In the genomic region with DNA sequence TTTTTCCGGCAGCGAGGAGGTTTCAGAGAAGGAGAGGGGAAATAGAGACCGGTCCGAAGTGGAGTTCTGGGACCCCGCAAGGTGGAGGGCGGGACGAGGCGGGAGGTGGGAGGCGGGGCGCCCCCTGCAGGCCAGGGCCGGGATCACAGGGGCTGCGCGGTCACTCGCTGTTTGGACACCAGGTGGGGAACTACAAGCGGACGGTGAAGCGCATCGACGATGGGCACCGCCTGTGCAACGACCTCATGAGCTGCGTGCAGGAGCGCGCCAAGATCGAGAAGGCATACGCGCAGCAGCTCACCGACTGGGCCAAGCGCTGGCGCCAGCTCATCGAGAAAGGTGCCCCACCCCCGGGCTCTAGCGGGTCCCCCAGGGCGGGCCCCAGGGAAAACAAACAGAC, we compare ENCODE assay signal across 9 mouse cellular contexts. TPM values are rescaled to one million over a fixed set of nuclear protein-coding genes. Genes with fewer than 3 reads are reported as not detected.
DNase-seq lines count a peak whose midpoint lies in the region; ATAC-seq and TF ChIP-seq lines count a peak whose summit lies in the region.
"Had no signal": no experiment of that assay in that cellular context is flagged by ENCODE, and none has a peak within 500 bp of the region (broad histone marks: within the 10 kb centered on the region; RNA-seq: fewer than 3 reads in every experiment).

No protein-coding gene starts in this region.

- ATAC-seq in embryonic facial prominence, embryonic 14.5 days (ENCODE audit: low read depth): peak; percentile 62
- ATAC-seq in limb, embryonic 15.5 days (ENCODE audit: insufficient number of reproducible peaks, low FRiP score, low TSS enrichment, low read depth): no peak
- no peak for ATAC-seq in midbrain, embryonic 15.5 days (replicated peaks)

- WGBS in embryonic facial prominence, embryonic 14.5 days: 1% methylated on average over 34 of the region's 34 CpGs
- WGBS in hindbrain, embryonic 10.5 days: 1% methylated on average over 34 of the region's 34 CpGs
- 1% methylated on average over 33 of the region's 34 CpGs for WGBS in limb, embryonic 15.5 days
- 1% methylated on average over 34 of the region's 34 CpGs for WGBS in midbrain, embryonic 15.5 days

- H3K9me3 ChIP-seq in E14TG2a.4 (ENCODE audit: low read length): peaks cover 28% of the 10 kb centered on the region
- H3K9me3 ChIP-seq in embryonic facial prominence, embryonic 14.5 days (ENCODE audit: control insufficient read depth, low read length): 0 out of 2 replicates have a peak, but pooled peaks cover 4% of the 10 kb centered on the region
- peaks cover 17% of the 10 kb centered on the region for H3K9me3 ChIP-seq in hindbrain, embryonic 10.5 days
- no peaks in the 10 kb centered on the region for H3K9me3 ChIP-seq in limb, embryonic 15.5 days
- H3K9me3 ChIP-seq in midbrain, embryonic 15.5 days: no peaks in the 10 kb centered on the region

- H3K4me1 ChIP-seq in E14TG2a.4 (replicated peaks; ENCODE audit: low read depth, low read length): peaks cover 67% of the 10 kb centered on the region
- no peaks in the 10 kb centered on the region for H3K4me1 ChIP-seq in embryonic facial prominence, embryonic 14.5 days (ENCODE audit: control insufficient read depth, insufficient read depth, low read length)
- H3K4me1 ChIP-seq in hindbrain, embryonic 10.5 days (replicated peaks): peaks cover 30% of the 10 kb centered on the region
- peaks cover 24% of the 10 kb centered on the region for H3K4me1 ChIP-seq in limb, embryonic 15.5 days
- H3K4me1 ChIP-seq in midbrain, embryonic 15.5 days: peaks cover 18% of the 10 kb centered on the region

- peak overlapping the region; percentile 72 for H3K4me3 ChIP-seq in E14TG2a.4 (replicated peaks; ENCODE audit: low read length)
- H3K4me3 ChIP-seq in embryonic facial prominence, embryonic 14.5 days (ENCODE audit: low read depth, low read length): peak overlapping the region; percentile 27
- peak overlapping the region; percentile 48 for H3K4me3 ChIP-seq in hindbrain, embryonic 10.5 days
- peak overlapping the region; percentile 34 for H3K4me3 ChIP-seq in limb, embryonic 15.5 days
- H3K4me3 ChIP-seq in midbrain, embryonic 15.5 days: 0 out of 2 replicates have a peak overlapping the region, but pooled peaks have one; percentile 15

- H3K4me2 ChIP-seq in embryonic facial prominence, embryonic 14.5 days (ENCODE audit: low read depth, low read length): peak overlapping the region; percentile 66
- peak overlapping the region; percentile 67 for H3K4me2 ChIP-seq in limb, embryonic 15.5 days
- H3K4me2 ChIP-seq in midbrain, embryonic 15.5 days: peak overlapping the region; percentile 43

- H3K27me3 ChIP-seq in E14TG2a.4 (ENCODE audit: insufficient read depth, low read length): peaks cover 5% of the 10 kb centered on the region; the same call in 1 of the 2 replicates
- no peaks in the 10 kb centered on the region for H3K27me3 ChIP-seq in embryonic facial prominence, embryonic 14.5 days (replicated peaks; ENCODE audit: control insufficient read depth, insufficient read depth, low read length)
- peaks cover 54% of the 10 kb centered on the region for H3K27me3 ChIP-seq in hindbrain, embryonic 10.5 days (ENCODE audit: insufficient read depth, poor library complexity, severe bottlenecking)
- H3K27me3 ChIP-seq in limb, embryonic 15.5 days: peaks cover 10% of the 10 kb centered on the region; the same call in 1 of the 2 replicates
- peaks cover 11% of the 10 kb centered on the region for H3K27me3 ChIP-seq in midbrain, embryonic 15.5 days (replicated peaks)

- 0 out of 2 replicates have a peak, but pooled peaks cover 8% of the 10 kb centered on the region for H3K36me3 ChIP-seq in E14TG2a.4 (ENCODE audit: insufficient read depth, low read length)
- H3K36me3 ChIP-seq in embryonic facial prominence, embryonic 14.5 days (ENCODE audit: control insufficient read depth, insufficient read depth, low read length): no peaks in the 10 kb centered on the region
- H3K36me3 ChIP-seq in hindbrain, embryonic 10.5 days: no peaks in the 10 kb centered on the region
- H3K36me3 ChIP-seq in limb, embryonic 15.5 days: no peaks in the 10 kb centered on the region
- no peaks in the 10 kb centered on the region; the same call in 1 of the 2 replicates for H3K36me3 ChIP-seq in midbrain, embryonic 15.5 days (replicated peaks)

- DNase-seq in ZHBTc4 (ENCODE audit: low read depth, low spot score): peak; percentile 82
- peak; percentile 66 for DNase-seq in embryonic facial prominence, embryonic 14.5 days (ENCODE audit: low spot score)
- DNase-seq in hindbrain, embryonic 10.5 days (ENCODE audit: low spot score): peak; percentile 77
- DNase-seq in thymus, postnatal 36 days: peak; percentile 27 to 34
- no peak for DNase-seq in layer of hippocampus, postnatal 14 days (ENCODE audit: low spot score in 2 of 2)

- H3K27ac ChIP-seq in embryonic facial prominence, embryonic 14.5 days (replicated peaks; ENCODE audit: low read depth, low read length): no peak overlapping the region
- peak overlapping the region; percentile 60; the same call in 1 of the 2 replicates for H3K27ac ChIP-seq in hindbrain, embryonic 10.5 days
- peak overlapping the region; percentile 27; the same call in 1 of the 2 replicates for H3K27ac ChIP-seq in limb, embryonic 15.5 days
- H3K27ac ChIP-seq in midbrain, embryonic 15.5 days: no peak overlapping the region
- H3K27ac ChIP-seq: macrophage had no signal

- peak overlapping the region; percentile 61 for H3K9ac ChIP-seq in embryonic facial prominence, embryonic 14.5 days (ENCODE audit: low read depth, low read length)
- no peak overlapping the region for H3K9ac ChIP-seq in limb, embryonic 15.5 days
- no peak overlapping the region for H3K9ac ChIP-seq in midbrain, embryonic 15.5 days

- TF ChIP-seq CTCF in E14TG2a.4 (conservative IDR thresholded peaks at IDR 0.05; ENCODE audit: low read length): peak; percentile 15; the same call in 1 of the 2 replicates

RNA-seq across cellular contexts. Expression of a gene that starts 26.2 kb away (rescaled TPM):
- 0.26 and 1.6 TPM in 2 replicates for polyA plus RNA-seq in embryonic facial prominence, embryonic 14.5 days (2014; fragmentation: Nextera tagmentation; extraction: Ambion mirVana)
- 0.13 and 0.31 TPM in 2 replicates for polyA plus RNA-seq in hindbrain, embryonic 10.5 days (2016; fragmentation: Nextera tagmentation; extraction: Ambion mirVana)
- polyA plus RNA-seq in limb, embryonic 15.5 days (2015; fragmentation: Nextera tagmentation; extraction: Ambion mirVana): 0.12 TPM in 1 of 2 replicates, not detected in the other
- polyA plus RNA-seq in midbrain, embryonic 15.5 days (2015; fragmentation: Nextera tagmentation; extraction: Ambion mirVana): 1.6 and 1.8 TPM in 2 replicates
- total RNA-seq in layer of hippocampus, postnatal 14 days (2021): under 1 TPM; 0.25 to 0.26 TPM
- polyA plus RNA-seq: macrophage had no signal

RNA-seq across cellular contexts. Expression of a gene that starts 47.2 kb away (rescaled TPM):
- polyA plus RNA-seq in embryonic facial prominence, embryonic 14.5 days (2014; fragmentation: Nextera tagmentation; extraction: Ambion mirVana): 4.4 and 6.1 TPM in 2 replicates
- 3.4 and 3.6 TPM in 2 replicates for polyA plus RNA-seq in hindbrain, embryonic 10.5 days (2016; fragmentation: Nextera tagmentation; extraction: Ambion mirVana)
- polyA plus RNA-seq in limb, embryonic 15.5 days (2015; fragmentation: Nextera tagmentation; extraction: Ambion mirVana): 2.5 and 3.4 TPM in 2 replicates
- polyA plus RNA-seq in midbrain, embryonic 15.5 days (2015; fragmentation: Nextera tagmentation; extraction: Ambion mirVana): 55.5 and 55.7 TPM in 2 replicates
- 100 to 1,000 TPM; 270 to 280 TPM for total RNA-seq in layer of hippocampus, postnatal 14 days (2021)

Comparison
In these comparisons a context has a peak if more than half of its experiments do, and no peak if none do; other contexts are left out.
1. H3K4me3 ChIP-seq: peak in every context shown above with its lines; median percentile 72 in E14TG2a.4; 48 in hindbrain, embryonic 10.5 days; 34 in limb, embryonic 15.5 days; 27 in embryonic facial prominence, embryonic 14.5 days; 15 in midbrain, embryonic 15.5 days.
2. DNase-seq: peak in ZHBTc4 (single experiment), embryonic facial prominence, embryonic 14.5 days (single experiment), hindbrain, embryonic 10.5 days (single experiment) and thymus, postnatal 36 days (2 of 2); none in layer of hippocampus, postnatal 14 days (0 of 2).
3. H3K27ac ChIP-seq: peak in hindbrain, embryonic 10.5 days (single experiment) and limb, embryonic 15.5 days (single experiment); none in embryonic facial prominence, embryonic 14.5 days (single experiment) and midbrain, embryonic 15.5 days (single experiment).
4. Peak in every context shown above with its lines, with median percentiles within 50 percentile points of each other: H3K4me2 ChIP-seq.